Mouse (Mus musculus) Muller cell, postnatal 12 days (primary cell): Measurements from ENCODE around the gene Atp6v0e.
A peak's percentile ranks its signal among the peaks of the same experiment; 100 is the strongest.

Source experiments
- DNase-seq: peaks from one replicate; pipeline ENCODE4 v3.0.0-alpha.2; 2015; ENCODE audit errors: inconsistent ontology term

The Atp6v0e gene

GRCm38 (mm10) chr17:26686334-26687000, 23.4 kb downstream of the Atp6v0e start:
- DNase-seq: no peak

GRCm38 (mm10) chr17:26688795-26689735, 26.0 kb downstream of the Atp6v0e start:
- peak; percentile 77 for DNase-seq

GRCm38 (mm10) chr17:26689810-26690209, 26.8 kb downstream of the Atp6v0e start:
- DNase-seq: peak; percentile 22

GRCm38 (mm10) chr17:26690236-26690635, 27.2 kb downstream of the Atp6v0e start:
- DNase-seq: no peak

- DNase-seq: no peak
These were observed 28.1 kb downstream of the Atp6v0e start for GRCm38 (mm10) chr17:26691110-26691509.

- no peak for DNase-seq
These were observed 30.4 kb downstream of the Atp6v0e start for GRCm38 (mm10) chr17:26693424-26693823.

- no peak for DNase-seq
These were observed 31.1 kb downstream of the Atp6v0e start for GRCm38 (mm10) chr17:26694171-26694570.

- no peak for DNase-seq
These were observed 32.2 kb downstream of the Atp6v0e start for GRCm38 (mm10) chr17:26695193-26695592.

- no peak for DNase-seq
These were observed 35.8 kb downstream of the Atp6v0e start for GRCm38 (mm10) chr17:26698846-26699245.

GRCm38 (mm10) chr17:26699819-26700616, 37.0 kb downstream of the Atp6v0e start:
- DNase-seq: no peak

- no peak for DNase-seq
These were observed 38.5 kb downstream of the Atp6v0e start for GRCm38 (mm10) chr17:26701565-26701964.

- no peak for DNase-seq
These were observed 39.6 kb downstream of the Atp6v0e start for GRCm38 (mm10) chr17:26702621-26703020.

GRCm38 (mm10) chr17:26703671-26704070, 40.6 kb downstream of the Atp6v0e start:
- no peak for DNase-seq

- DNase-seq: no peak
These were observed 42.7 kb downstream of the Atp6v0e start for GRCm38 (mm10) chr17:26705463-26706359.

GRCm38 (mm10) chr17:26707066-26707465, 44.0 kb downstream of the Atp6v0e start:
- no peak for DNase-seq

GRCm38 (mm10) chr17:26708499-26708898, 45.5 kb downstream of the Atp6v0e start:
- DNase-seq: no peak

- peak; percentile 8 for DNase-seq
These were observed 46.1 kb downstream of the Atp6v0e start for GRCm38 (mm10) chr17:26708993-26709590.

- DNase-seq: no peak
These were observed 47.0 kb downstream of the Atp6v0e start for GRCm38 (mm10) chr17:26710049-26710448.

GRCm38 (mm10) chr17:26715271-26715758, 52.3 kb downstream of the Atp6v0e start, which contains the start of gene Crebrf:
Gene Crebrf (plus strand): TSS chr17:26715650.
- peak; percentile 99 for DNase-seq
